Mouse (Mus musculus) adrenal gland, adult 8-10 months (tissue): ENCODE data around the gene Pou3f1. TPM values are rescaled to one million over a fixed set of nuclear protein-coding genes. Genes with fewer than 3 reads are reported as not detected.

ENCODE experiments used
- DNase-seq: peaks from one replicate; pipeline ENCODE4 v3.0.0; 2022
- total RNA-seq, 4 experiments: library from RNA; stranded (reverse); gene quantifications; 2 replicates each; pipeline ENCODE4 v1.2.4; 2022

Pou3f1 gene
- total RNA-seq = under 1 TPM; 0.06 to 0.15 (median 0.11) TPM

DNA sequence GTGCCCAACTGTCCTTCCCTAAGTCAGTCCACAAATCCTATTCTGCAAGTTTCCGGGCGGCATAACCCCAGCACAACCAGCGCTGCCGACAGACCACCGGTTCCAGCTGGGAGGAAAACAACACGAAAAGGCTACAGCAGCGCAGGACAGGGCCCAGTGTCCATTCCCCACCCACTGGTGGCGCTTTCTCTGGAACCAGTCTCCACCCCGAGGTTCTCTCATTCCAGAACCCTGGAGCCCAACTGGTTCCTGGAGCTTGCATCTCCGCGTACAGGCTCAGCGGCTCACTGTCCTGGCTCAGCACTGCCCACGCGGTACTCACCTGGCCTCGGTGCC is at the start of gene Pou3f1:
Gene Pou3f1, plus strand, starts transcription at position 290 of the 336 bp plus-strand sequence.
- DNase-seq = no peak

DNA sequence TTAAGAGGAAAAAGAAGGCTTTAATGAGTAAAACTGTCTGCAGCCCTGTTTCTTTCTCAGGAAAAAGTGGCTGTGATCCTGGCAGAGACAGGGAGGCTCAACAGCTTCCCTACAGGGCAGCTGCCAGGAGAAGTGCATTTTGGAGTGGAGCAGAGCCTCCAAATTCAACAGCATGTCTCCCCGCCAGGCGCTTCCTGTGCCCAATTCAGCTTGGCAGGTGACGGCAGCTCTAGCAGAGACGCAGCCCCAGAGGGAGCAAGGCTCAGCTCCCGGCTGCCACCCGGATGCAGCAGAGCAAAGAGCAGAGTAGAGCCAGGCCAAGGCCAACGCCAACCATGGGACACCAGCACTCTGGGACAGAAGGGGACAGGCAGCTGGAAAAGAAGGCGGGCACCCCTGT is 49.4 kb upstream of the Pou3f1 start:
- no peak for DNase-seq

DNA sequence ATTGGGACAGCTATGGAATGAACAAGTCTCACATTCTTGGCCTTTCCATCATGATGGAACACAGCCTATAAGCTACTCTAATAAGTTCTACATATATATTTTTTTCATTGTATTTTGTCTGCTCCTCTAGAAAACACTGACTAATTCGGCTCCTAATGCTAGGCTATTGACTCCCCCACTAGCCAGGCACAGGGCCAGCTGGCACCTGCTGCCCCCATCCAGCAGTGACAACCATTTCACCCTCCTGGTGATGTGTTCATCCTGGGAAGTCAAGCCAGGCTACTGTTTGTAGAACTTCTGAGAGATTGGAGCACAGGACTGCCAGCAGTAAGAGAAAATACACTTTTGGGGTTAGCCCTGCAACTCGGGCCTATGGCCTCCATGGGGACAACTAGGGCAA is 46.5 kb upstream of the Pou3f1 start:
- no peak for DNase-seq

DNA sequence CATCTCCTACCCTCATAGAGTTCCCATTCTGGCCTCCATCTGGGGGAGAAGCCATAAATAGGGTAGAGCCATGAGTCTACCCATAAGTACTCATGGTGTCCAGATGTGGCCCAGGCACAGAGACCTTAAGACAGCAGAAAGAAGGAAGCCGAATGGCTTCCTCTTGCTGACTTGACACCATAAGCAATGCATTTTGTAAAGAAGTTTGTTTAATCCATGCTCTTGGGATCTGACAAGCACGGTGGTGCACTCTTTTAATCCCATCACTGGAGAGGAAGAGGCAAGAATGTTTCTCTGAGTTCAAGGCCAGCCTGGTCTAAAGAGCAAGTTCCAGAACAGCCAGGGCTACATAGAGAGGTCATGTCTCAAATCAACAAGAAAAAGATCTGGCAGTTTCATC is 45.9 kb upstream of the Pou3f1 start, which contains the start of gene 3100002H09Rik:
Gene 3100002H09Rik, minus strand, starts transcription at position 101 of the 400 bp plus-strand sequence.
- no peak for DNase-seq

DNA sequence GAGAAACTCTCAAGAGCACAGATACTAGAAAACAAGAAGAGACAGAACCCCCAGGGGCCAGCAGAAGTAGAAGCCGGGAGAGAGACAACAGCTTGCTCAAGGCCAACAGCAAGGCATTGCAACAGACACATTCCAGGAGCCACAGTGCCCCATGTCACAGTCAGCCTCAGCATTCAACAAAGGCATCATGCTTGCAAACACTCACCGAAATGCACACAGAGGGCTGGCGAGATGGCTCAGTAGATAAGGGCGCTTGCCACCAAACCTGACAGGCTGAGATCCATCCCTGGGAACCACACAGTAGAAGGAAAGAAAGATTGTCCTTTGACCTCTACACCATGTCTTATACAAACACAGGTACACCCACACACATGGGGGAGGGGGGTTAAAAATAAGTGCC is 44.8 kb upstream of the Pou3f1 start:
- no peak for DNase-seq

DNA sequence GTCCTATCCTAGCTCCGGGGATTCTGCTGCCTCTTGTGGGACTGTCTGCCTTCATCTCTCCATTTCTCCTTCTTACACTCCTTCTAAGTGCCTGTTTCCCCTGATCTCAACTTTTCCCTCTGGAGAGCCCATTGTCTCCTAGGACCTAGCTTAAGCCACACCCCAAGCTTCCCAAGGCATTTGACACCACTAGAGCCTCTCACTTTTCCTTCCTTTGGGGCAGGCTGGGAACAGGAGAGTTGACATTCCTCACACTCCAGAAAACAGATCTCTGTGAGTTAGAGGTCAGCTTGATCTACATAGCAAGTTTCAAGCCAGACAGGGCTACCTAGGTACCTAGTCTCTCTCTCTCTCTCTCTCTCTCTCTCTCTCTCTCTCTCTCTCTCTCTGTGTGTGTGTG is 42.4 kb upstream of the Pou3f1 start:
- DNase-seq = no peak

DNA sequence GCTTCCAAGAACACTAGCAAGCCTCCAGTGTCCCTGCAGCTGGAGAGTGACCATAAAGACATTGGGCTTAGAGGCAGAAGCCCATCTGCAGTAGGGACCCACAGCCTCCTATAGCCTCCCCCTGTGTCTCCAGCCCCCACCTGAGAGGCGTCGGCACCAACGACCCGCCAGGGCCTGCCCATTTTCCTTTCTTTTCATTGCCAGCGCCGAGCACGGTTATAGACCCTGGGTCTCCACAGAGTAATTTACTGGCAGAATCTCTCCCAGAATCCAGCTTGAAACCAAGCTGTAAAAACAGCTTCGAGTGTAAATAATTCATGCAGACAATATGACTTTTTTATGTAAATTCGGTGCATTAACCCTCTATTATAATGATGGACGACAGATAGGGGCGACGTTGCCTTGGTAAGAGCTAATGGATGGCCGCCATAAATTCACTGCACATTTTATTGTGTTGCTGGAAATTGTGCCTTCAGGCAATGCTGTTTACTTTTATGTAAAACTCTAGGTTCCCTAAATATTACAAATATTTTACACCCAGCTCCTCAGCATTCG is 41.1 kb upstream of the Pou3f1 start:
- DNase-seq = no peak

DNA sequence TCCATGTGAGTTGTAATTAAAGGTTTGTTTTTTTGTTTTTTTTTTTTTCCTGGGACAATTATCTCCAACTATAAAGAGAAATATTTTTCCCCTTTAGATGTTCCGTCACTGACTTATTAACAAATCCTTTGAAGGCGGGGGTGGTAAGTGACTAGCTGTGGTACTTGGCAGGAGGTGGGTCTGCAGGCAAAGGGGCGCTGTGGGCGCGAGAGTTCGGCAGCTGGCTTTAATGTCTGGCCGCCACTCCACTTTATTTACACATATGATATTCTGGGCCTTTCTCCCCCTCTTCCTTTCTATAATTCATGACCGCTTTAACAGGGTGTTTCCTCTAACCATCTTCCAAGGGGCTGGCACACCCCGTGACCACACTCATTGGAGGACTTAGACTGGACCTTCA is 40.6 kb upstream of the Pou3f1 start:
- DNase-seq = no peak

DNA sequence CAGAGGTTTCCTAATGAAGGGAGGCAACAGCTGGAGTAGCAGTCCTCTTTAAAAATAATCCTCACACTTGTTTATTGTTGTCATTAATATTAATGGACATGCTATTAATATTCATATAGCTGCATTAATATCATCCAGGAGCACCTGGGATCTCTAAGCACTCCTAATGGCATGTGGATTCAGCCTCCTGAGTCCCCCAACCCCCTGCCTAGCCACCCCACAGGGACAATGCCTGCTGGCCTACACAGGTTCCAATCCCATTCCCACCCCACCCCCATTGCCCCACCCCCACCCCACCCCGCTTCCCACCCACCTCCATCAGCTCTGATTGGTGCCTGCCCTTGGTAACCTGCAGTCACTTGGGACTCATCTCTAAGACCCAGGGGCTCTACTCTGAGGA is 40.0 kb upstream of the Pou3f1 start:
- no peak for DNase-seq

DNA sequence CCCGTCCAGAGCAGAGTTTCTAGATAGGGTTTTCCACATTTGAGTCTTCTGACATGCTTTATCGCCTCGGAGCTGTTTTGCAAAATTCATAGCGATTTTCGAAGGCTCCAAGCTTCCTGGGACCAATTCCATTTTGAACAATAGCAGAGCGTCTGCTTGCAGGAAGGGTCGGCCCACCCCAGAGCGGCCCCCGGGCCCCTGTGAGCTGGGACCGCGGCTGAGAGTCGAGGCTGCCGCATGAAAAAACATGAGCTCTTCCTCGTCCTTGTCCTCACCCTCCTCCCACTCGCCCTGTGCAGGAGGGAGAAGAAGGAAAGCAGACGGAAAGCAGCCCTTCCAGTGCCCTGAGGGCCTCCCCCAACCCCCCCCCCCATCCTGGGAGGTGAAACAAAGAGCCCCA is 38.0 kb upstream of the Pou3f1 start:
- no peak for DNase-seq

DNA sequence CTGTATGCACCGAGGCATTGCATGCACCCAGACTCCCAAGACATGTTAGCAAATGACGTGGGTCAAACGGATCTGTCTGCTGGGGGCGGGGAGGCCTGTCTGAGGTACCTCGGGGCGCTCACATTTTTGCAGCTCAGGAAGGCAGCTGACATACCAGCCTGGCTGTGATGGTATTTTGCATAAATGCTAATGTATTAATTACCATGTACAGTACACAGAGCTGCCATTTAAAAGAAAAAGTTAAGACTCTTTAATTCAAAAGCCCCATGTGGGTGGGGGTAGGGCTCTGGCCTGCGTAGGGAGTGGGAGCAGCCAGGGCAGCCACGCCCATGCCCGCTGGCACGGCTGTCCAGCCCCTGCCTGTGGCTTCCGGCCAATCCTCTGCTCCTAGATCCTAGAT is 35.2 kb upstream of the Pou3f1 start:
- DNase-seq = no peak

DNA sequence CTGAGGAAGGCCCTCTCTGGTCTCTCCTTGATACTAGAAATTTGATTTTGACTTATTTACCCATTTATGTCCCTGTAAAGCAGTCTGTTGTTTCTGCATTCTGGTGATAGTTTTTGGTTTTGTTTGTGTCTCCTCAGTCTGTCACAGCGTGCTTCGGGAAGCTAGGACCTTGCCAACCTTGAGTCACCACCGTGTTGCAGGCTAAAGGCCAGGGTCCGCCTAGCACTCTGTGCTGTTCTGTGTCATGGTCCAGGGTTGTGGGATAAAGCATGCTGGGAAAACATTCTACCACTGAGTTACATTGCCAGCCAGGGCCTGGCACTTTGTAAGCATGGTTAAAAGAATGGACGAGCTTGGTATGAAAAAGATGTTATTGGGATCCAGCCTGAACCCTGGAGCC is 34.0 kb upstream of the Pou3f1 start:
- peak; percentile 8 for DNase-seq

DNA sequence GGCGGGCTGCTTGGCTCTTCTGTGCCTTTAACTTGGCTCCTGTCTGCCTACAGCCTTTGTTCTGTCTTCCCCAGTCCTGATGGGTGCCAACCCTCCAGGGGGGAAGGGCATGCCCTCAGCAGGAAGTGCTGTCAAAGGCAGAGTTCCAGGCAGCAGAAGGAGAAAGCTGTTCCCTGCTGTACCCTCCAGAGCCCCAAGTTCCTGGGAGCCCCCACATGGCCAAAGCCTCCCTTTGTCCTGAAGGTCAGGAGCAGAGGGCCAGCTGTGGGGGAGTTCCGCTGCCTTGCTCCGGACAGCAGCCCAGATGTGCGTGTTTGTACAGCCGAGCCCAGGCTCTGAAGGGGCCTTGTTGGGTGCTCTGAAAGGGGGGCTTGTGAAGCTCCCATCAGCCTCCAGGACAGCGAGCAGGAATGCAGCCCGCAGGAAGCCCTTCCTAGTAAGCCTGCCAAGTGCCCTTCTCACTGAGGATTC is 32.5 kb upstream of the Pou3f1 start:
- DNase-seq = no peak

DNA sequence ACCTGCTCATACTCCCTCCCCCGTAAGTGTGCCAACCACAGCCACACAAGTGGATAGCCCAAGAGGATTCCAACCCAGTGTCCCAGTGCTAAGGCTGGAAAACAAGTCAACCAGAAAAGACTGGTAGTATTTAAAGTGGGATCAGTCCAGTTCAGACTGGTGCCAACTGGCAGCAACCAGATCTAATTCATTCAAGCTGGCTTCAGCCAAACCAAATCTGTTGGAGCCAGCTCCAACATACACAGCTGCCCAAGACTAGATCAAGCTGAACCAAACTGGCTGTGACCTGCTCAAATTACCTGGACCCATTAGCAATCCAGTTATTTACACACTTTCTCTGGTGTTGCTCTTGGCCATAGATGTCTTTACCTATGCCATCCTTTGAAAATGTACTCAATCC is 29.8 kb upstream of the Pou3f1 start:
- DNase-seq = no peak

DNA sequence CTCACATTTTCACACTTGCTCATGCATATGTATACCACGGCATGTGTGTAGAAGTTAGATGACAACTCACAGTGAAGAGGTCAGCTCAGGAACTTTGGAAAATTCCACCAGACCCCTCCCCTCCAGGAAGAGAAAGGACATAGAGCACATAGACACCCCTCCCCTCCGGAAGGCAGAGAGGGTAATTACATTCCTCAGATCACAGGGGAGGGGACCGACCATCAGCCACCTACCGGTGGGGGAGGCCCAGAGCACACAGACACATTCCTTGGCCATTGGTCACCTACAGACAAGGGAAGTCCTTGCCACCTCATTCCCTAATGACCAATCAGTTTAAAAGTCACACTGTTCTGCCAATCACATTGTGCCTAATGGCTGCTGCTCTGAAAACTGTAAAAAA is 25.2 kb upstream of the Pou3f1 start:
- DNase-seq = no peak

DNA sequence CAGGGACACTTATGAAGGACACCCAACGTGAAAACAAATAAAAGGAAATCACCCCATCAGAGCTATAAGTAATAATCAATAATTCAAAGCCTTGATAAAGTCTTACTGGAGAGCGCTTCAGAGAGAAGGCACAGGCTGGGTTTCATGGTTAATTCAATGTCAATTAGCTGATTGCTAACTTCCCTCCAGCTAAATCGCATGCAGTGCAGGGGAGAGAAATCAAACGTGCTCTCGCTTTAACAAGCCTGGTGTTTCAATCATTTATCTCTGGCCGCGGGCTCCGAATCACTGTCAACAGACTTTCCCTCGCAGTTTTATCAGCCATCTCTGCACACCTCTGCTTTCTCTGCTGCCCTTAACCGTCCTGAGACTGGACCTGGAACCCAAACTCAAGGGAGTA is 23.8 kb upstream of the Pou3f1 start:
- DNase-seq = no peak

DNA sequence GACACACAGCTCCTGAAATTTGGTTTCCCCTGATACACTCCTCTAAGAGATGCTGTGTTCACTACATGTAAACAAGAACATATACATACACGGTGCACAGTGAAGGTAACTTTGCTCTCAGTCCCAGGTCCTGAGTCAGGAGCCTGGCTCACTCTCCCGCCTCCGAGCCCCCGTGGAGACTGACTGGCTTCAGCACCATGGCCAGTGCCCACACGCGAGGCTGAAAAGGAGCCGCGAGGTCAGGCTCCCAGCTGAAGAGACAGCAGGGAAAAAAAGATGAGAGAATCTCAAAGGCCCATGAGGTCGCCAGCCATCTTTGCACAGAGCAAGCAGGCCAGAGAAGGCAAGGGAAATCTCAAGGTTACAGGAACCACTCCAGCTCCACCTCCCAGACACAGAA is 23.3 kb upstream of the Pou3f1 start:
- DNase-seq = peak; percentile 6

DNA sequence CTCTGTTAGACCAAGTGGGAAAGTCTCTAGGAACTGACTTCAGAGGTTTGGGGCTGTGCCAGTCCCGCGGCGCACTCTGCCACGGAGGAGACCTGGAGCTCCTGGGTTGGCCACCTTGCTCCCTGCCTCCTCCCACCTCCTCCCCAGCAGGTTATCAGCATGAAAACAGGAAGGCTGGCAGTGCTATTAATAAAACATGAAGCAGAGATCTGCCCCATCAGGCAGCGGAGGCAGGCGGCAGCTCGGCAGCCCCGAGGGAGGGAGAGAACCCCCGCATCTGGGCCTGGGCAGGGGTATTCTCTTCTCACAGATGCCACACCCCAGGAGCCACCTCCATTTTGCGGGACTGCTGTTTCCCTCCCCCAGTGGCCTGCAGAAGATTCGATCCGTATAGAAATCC is 16.9 kb upstream of the Pou3f1 start:
- no peak for DNase-seq

DNA sequence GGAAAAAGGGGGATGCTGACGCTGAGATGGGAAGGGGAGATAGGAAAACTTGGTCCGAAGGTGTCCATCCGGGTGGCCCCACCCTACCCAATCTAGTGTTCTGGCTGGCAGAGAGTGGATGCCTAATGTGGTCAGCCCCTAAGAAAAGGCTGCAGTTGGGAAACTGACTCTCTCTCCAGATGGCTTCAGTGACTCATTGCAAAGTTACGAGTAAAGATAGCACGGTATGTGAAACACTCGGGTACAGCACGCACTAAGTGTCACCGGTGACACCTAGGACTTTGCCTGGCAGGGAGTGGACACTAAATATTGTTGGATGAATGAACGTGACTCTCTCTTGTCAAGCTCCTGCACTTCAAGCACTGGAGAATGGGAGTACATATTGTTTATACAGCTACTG is 12.7 kb upstream of the Pou3f1 start:
- DNase-seq = no peak

DNA sequence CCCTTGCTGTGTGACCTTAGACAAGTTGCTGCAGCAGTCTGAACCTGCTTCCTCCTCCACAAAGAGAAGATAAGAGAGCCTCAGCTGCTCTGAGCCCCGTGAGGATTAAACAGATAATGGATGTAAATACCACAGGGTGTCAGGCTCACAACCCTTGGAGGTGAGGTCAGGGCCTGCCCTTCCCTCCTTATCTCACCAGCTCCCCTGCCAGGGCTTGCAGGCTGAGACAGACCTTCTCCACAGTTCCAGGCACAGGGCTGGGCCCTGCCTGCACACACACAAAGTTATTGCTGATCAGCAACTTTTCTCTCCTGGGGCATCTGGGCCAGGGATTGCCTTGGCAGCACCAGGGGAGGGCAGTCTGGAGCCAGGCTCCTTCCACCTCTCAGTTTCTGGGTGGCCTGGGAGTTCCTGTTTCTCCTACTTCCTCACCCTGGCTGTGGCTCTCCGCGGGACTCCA is 11.6 kb upstream of the Pou3f1 start:
- no peak for DNase-seq

DNA sequence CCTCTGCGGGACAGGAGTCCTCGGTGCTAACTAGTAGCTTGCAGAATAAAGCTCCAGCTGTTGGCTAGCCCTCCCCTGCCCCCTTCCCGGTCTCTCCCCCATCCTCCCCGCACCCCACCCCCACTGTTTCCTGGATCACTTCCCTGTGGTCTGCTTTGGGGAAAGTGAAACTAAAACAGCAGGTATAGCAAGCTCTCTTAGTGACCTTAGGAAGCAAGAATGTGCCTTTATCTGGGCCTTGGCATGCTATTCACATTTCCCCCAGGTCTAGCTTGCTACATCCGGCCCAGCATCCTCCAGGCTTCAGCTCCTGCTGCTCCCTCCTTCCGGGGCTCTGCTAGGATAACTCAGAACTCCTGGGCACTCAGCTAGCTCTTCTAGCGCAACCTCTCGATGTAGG is 10.0 kb upstream of the Pou3f1 start:
- no peak for DNase-seq

DNA sequence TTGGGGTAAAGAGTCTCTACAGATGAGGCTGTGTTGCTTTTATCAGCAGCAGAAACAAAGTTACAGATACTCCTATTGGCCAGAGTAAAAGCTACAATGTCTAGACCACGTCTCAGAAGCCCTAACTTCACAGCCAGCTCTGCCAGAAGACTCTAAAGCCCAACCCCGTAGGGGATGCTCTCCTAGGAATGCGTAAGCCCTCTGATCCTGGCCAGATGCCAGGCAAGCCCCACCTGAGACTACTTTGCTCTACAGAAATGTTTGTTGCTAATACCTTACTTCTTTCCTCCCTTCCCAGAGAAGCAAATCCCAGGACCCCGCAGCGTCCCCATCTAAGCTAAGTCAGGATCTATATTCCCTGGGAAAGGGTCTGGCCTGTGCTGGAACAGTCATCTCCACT is 8.7 kb upstream of the Pou3f1 start:
- no peak for DNase-seq

DNA sequence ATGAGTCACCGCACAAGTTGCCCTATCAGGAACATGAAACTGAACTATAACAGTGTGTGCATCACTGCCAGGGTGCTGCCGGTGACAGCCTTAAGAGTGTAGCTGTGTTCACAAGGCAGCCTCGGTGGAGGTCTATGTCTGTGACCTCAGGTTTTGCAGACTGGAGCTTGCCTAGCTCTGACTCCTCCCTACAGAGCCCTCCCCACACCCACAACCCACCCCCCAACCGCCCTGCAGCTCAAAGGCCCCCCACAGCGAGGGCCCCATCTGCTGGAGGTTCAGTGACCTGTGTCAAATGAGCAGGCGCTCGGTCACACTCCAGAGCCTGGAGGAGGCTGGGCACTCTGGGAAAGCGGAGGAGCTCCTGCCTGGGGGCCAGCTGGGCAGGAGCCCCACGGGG is 3.7 kb upstream of the Pou3f1 start:
- DNase-seq = no peak

DNA sequence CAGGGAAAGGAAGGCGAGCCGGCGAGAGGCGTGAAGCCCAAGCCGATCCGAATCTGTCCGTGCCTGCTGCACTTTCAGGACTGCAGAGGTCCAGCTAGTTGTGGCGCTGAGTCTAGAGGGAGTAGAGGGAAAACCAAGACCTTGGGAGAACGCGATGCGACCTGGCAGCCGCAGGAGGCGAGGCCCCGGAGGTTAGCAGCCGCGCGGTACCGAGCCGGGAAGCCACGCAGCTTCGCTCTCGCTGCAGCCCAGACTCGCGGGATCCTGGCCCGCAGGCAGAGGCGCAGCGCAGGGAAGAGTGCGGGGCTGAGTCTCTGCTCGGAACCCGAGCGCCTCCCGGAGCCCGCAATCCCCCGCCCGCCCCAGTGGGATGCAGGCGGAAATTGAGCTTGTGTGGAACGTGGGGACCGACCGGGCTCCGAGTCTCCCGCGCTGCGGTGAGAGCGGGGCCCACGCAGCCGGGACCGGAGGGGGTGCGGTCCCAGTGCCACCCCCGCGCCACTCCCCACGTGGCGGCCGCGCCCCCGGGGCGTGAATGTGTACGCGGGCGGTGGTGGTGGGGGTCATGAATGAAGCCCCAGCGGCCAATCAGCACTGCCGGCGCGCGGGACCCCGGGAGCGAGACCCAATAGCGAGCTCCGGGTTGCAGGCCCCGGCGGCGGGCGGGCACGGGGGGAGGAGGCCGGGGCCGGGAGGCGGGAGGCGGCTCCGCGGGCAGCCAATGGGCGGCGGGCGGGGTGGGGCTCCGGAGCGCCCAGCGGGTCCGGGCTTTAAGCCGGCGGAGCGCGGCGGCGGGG is 445 bp downstream of the Pou3f1 start:
- DNase-seq = peak; percentile 45

DNA sequence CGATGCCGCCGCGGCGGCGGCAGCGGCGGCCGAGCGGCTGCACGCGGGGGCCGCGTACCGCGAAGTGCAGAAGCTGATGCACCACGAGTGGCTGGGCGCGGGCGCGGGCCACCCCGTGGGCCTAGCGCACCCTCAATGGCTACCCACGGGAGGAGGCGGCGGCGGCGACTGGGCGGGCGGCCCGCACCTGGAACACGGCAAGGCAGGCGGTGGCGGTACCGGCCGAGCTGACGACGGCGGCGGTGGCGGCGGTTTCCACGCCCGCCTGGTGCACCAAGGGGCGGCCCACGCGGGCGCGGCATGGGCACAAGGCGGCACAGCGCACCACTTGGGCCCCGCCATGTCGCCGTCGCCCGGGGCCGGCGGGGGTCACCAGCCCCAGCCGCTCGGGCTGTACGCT is 1.2 kb downstream of the Pou3f1 start:
- no peak for DNase-seq
